Mouse (Mus musculus): ENCODE measurements at regions not wholly inside any gene's neighbourhood (a gene's known extent, or its start where the extent isn't known, plus 50 kb on each side); places are given as distances from the start of the nearest gene placed in this dataset.

DNA sequence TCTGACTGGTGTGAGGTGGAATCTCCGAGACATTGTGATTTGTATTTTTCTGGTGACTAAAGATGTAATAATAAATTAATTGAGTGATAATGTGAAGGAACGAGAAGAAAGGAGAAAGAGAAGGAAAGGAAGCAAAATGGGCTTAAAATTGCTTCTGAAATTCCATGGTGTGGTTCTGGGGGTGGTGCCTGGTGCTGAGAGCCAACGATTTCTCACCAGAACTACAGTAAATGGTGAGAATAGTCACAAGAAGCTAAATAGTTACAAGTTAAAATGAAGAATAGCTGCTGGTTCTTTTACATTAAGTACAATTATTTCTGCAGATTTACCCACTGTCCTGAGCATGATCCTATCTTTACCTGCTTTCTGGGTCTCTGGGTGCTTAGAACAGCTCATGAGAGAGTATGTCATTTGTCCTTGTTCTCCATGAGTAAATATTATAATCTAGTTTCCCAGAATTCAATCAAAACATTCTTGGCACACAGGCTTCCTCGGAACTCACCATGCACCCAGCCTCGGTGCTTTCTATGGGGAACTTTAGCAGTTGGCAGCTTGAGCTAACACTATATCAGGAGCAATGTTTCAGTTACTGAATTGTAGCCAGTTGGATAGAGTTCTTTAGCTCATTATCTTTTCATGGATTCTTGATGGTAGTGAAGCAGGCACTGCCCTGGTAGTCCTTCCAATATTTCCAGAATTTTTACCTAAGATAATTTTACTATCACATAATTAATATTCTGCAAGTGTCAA lies 1198.6 kb downstream of the Epha7 start:
- H3K36me3 ChIP-seq (ENCODE audit: control insufficient read depth, insufficient read depth, low read length) = no peaks in the 10 kb centered on the region
- H3K27ac ChIP-seq (ENCODE audit: low read length) = no peak overlapping the region
- H3K4me2 ChIP-seq (ENCODE audit: low read length) = no peak overlapping the region
- no peaks in the 10 kb centered on the region for H3K9me3 ChIP-seq (replicated peaks; ENCODE audit: control insufficient read depth, low read length, poor library complexity, severe bottlenecking)
- H3K9ac ChIP-seq (ENCODE audit: low read depth, low read length) = no peak overlapping the region
- no peaks in the 10 kb centered on the region for H3K27me3 ChIP-seq (ENCODE audit: control insufficient read depth, insufficient read depth, low read depth, low read length)
- H3K4me3 ChIP-seq (ENCODE audit: low read depth, low read length) = no peak overlapping the region
- no peak for ATAC-seq
- no peaks in the 10 kb centered on the region for H3K4me1 ChIP-seq (ENCODE audit: control insufficient read depth, insufficient read depth, low read length)
- WGBS = 88% methylated on average over 5 of the region's 5 CpGs

GRCm38 (mm10) chr4:30039424-30040172 lies 1226.7 kb downstream of the Epha7 start:
- H3K9ac ChIP-seq (ENCODE audit: low read depth, low read length) = no peak overlapping the region
- no peaks in the 10 kb centered on the region for H3K27me3 ChIP-seq (ENCODE audit: control insufficient read depth, insufficient read depth, low read depth, low read length)
- no peaks in the 10 kb centered on the region for H3K36me3 ChIP-seq (ENCODE audit: control insufficient read depth, insufficient read depth, low read length)
- 43% methylated on average over 5 of the region's 5 CpGs for WGBS
- ATAC-seq = peak; percentile 56; the same call in 1 of the 2 replicates
- no peak overlapping the region for H3K4me2 ChIP-seq (ENCODE audit: low read length)
- no peak overlapping the region for H3K4me3 ChIP-seq (ENCODE audit: low read depth, low read length)
- no peaks in the 10 kb centered on the region for H3K9me3 ChIP-seq (replicated peaks; ENCODE audit: control insufficient read depth, low read length, poor library complexity, severe bottlenecking)
- no peak overlapping the region for H3K27ac ChIP-seq (ENCODE audit: low read length)
- H3K4me1 ChIP-seq (ENCODE audit: control insufficient read depth, insufficient read depth, low read length) = peaks cover 3% of the 10 kb centered on the region; the same call in 1 of the 2 replicates

DNA sequence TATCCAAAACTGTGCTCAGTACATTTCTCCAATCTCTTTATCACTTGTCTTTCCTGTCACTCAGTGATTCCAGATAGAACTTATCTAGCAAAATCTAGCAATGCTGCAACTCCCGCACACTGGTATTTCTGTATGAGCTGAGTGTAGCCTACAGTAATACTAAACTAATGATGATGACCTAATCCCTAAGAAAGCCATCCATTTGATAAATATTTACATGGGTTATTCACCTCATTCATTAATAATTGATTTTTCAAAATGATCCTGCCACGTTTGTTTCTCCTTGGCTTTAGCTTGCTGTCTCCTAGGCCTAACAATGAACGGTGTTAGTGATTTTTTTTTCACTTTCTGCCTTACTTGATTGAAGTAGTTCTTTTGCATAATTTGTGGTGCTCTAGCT lies 1252.1 kb downstream of the Epha7 start:
- Histone ChIP-seq H3K36me3 (ENCODE audit: control insufficient read depth, insufficient read depth, low read length) (no peaks in the 10 kb centered on the region), H3K9ac (ENCODE audit: low read depth, low read length) (no peak overlapping the region), H3K27me3 (ENCODE audit: control insufficient read depth, insufficient read depth, low read depth, low read length) (no peaks in the 10 kb centered on the region), H3K4me1 (ENCODE audit: control insufficient read depth, insufficient read depth, low read length) (no peaks in the 10 kb centered on the region), H3K9me3 (replicated peaks; ENCODE audit: control insufficient read depth, low read length, poor library complexity, severe bottlenecking) (no peaks in the 10 kb centered on the region), H3K27ac (ENCODE audit: low read length) (no peak overlapping the region), H3K4me3 (ENCODE audit: low read depth, low read length) (no peak overlapping the region), H3K4me2 (ENCODE audit: low read length) (no peak overlapping the region)
- 74% methylated on average over 3 of the region's 3 CpGs for WGBS
- no peak for ATAC-seq

DNA sequence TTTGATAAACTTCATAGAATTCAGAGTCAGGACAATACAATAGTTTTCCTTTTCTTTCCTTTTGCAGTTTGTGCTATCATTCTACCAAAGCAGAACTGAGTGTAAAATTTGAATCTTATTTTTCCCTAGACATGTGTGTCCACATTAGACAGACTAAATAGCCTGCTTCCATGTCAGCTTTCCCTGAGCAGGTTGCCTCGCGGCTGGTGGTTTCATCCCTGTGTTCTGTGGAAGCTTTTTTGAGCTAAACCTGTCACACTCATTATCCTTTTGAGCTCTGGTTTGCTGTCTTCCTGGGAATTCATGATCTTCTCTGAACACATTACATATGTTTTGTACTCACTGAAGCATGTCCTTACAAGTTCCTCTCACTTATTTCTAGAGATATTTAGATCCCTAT lies 1286.2 kb downstream of the Epha7 start:
- H3K9me3 ChIP-seq (replicated peaks; ENCODE audit: control insufficient read depth, low read length, poor library complexity, severe bottlenecking) = no peaks in the 10 kb centered on the region
- no peak for ATAC-seq
- no peaks in the 10 kb centered on the region for H3K4me1 ChIP-seq (ENCODE audit: control insufficient read depth, insufficient read depth, low read length)
- H3K36me3 ChIP-seq (ENCODE audit: control insufficient read depth, insufficient read depth, low read length) = no peaks in the 10 kb centered on the region
- H3K4me2 ChIP-seq (ENCODE audit: low read length) = no peak overlapping the region
- no peak overlapping the region for H3K4me3 ChIP-seq (ENCODE audit: low read depth, low read length)
- no peaks in the 10 kb centered on the region for H3K27me3 ChIP-seq (ENCODE audit: control insufficient read depth, insufficient read depth, low read depth, low read length)
- 52% methylated on average over 2 of the region's 2 CpGs for WGBS
- no peak overlapping the region for H3K9ac ChIP-seq (ENCODE audit: low read depth, low read length)
- H3K27ac ChIP-seq (ENCODE audit: low read length) = no peak overlapping the region

GRCm38 (mm10) chr4:30133011-30133410 lies 1320.1 kb downstream of the Epha7 start:
- H3K27me3 ChIP-seq (ENCODE audit: control insufficient read depth, insufficient read depth, low read depth, low read length) = no peaks in the 10 kb centered on the region
- ATAC-seq = no peak
- no peak overlapping the region for H3K9ac ChIP-seq (ENCODE audit: low read depth, low read length)

More at GRCm38 (mm10) chr4:30133011-30133410, 1320.1 kb downstream of the Epha7 start:
- no peak overlapping the region for H3K4me2 ChIP-seq (ENCODE audit: low read length)
- no peaks in the 10 kb centered on the region for H3K4me1 ChIP-seq (ENCODE audit: control insufficient read depth, insufficient read depth, low read length)
- H3K36me3 ChIP-seq (ENCODE audit: control insufficient read depth, insufficient read depth, low read length) = no peaks in the 10 kb centered on the region
- no peak overlapping the region for H3K27ac ChIP-seq (ENCODE audit: low read length)
- H3K4me3 ChIP-seq (ENCODE audit: low read depth, low read length) = no peak overlapping the region
- H3K9me3 ChIP-seq (replicated peaks; ENCODE audit: control insufficient read depth, low read length, poor library complexity, severe bottlenecking) = no peaks in the 10 kb centered on the region

All from midbrain, embryonic 16.5 days (tissue).